Mouse (Mus musculus): ENCODE results near the gene Rab44. TPM values are rescaled to one million over a fixed set of nuclear protein-coding genes. Genes with fewer than 3 reads are reported as not detected.

The Rab44 gene
- total and polyA plus RNA-seq, 3 experiments, result 13.3 to 72.8 (median 23.0) TPM

DNA sequence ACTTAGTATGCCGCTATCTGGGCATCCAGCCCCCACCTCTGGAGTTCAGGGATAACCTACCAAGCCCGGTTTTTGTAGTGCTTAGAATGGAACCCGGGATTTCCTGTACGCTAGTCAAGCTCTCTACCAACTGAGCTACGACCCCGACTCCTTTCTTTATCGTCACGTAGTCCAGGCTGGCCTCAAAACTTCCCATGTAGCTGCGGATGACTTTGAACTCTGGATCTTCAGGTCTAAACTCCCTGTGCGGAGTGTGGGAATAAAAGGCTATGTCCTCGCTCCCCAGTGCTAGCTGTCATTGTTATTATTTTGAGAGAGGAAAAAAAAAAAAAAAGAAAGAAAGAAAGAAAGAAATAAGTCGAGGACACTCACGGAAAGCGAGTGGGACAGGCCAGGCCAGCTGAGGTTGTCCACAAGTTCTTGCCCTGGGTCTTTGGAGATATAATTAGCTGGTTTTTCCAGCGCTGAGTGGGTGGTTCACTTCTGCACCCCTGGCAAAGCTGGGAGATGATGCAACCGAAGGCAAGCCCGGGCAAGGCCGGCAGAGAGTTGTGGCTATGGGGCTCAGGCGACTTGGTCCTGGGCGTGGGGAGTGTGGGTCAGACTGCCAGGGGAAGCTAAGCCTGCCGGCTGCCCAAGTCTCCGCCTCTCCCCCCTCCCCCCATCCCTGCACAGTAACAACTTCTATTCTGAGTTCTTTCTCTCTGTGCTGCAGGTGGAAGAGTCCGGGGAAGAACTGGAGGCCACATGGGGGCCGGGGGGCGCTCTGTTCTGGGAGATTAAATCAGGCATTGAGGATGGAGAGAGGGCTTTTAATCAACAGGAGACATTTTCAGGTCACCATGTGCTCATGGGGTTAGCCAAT is 35.2 kb upstream of the Rab44 start:
- Histone ChIP-seq H3K4me3 (ENCODE audit: low read depth, low read length) (peak overlapping the region; percentile 70), H3K27me3 (ENCODE audit: insufficient read depth, low read length) (peaks cover 2% of the 10 kb centered on the region; the same call in 1 of the 2 replicates), H3K4me1 (ENCODE audit: insufficient read depth, low read depth, low read length) (peaks cover 70% of the 10 kb centered on the region), H3K36me3 (replicated peaks) (peaks cover 28% of the 10 kb centered on the region), H3K9me3 (replicated peaks) (peaks cover 6% of the 10 kb centered on the region)
- DNase-seq (ENCODE audit: low spot score) (peak; percentile 75), ATAC-seq (ENCODE audit: extremely low read depth, insufficient number of reproducible peaks, low FRiP score, poor library complexity, severe bottlenecking) (peak; percentile 72)
- no peak for TF ChIP-seq POLR2AphosphoS5 (IDR thresholded peaks at IDR 0.05; ENCODE audit: insufficient replicate concordance, low read depth, low read length)
- TF ChIP-seq GATA2 (IDR thresholded peaks at IDR 0.05; ENCODE audit: borderline replicate concordance, low read depth, low read length), result no peak
- TF ChIP-seq CTCF (IDR thresholded peaks at IDR 0.05; ENCODE audit: low read depth, low read length), result no peak
- TF ChIP-seq GATA1 (IDR thresholded peaks at IDR 0.05; ENCODE audit: borderline replicate concordance, low read length), result no peak

DNA sequence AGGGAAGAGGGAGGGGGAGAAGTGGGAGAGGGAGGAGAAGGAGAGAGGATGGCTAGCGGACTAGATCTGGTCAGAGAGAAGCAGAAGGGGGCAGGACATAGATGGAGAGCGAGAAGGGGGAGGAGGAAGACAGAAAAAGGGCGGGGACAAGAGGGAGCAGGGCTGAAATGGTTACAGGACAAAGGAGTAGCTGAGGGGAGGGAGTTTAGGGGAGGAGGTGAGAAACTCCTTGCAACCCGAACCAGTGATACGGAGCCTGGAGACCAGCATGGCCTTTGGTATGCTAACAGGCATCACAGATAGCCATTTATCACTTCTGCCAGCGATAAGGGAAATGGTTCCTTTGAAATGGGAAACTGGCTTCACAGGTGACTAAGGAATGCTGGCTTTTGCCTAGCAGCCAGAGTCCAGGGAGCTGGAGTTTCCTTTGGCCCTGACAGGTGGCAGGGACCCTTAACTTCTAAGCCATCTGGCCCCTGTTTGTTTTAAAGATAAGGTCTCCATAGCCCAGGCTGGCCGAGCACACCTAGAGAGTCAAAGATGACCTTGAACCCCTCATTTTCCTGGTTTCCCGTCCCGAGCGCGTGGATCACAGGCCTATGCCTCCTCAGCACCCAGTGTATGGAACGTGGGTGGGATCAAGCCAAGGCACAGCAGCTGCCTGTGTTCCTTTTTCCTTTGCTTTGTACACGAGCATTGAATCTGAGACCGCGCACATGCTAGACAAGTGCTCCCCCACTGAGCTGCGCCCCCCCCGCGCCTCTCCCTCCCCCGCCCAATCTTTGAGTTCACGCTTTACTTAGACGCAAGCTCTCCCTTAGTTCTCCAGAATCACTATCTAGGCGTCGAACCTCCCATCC is 33.0 kb upstream of the Rab44 start:
- Histone ChIP-seq H3K9me3 (replicated peaks) (peaks cover 8% of the 10 kb centered on the region), H3K36me3 (replicated peaks) (peaks cover 12% of the 10 kb centered on the region), H3K27me3 (ENCODE audit: insufficient read depth, low read length) (no peaks in the 10 kb centered on the region), H3K4me3 (ENCODE audit: low read depth, low read length) (peak overlapping the region; percentile 62; the same call in 1 of the 2 replicates), H3K4me1 (ENCODE audit: insufficient read depth, low read depth, low read length) (peaks cover 56% of the 10 kb centered on the region)
- ATAC-seq (ENCODE audit: extremely low read depth, insufficient number of reproducible peaks, low FRiP score, poor library complexity, severe bottlenecking), result peak; percentile 56
- DNase-seq (ENCODE audit: low spot score), result peak; percentile 59
- no peak for TF ChIP-seq CTCF (IDR thresholded peaks at IDR 0.05; ENCODE audit: low read depth, low read length)
- TF ChIP-seq GATA1 (IDR thresholded peaks at IDR 0.05; ENCODE audit: borderline replicate concordance, low read length), result no peak
- TF ChIP-seq POLR2AphosphoS5 (IDR thresholded peaks at IDR 0.05; ENCODE audit: insufficient replicate concordance, low read depth, low read length), result no peak
- no peak; the same call in 1 of the 2 replicates for TF ChIP-seq TAL1 (conservative IDR thresholded peaks at IDR 0.05; ENCODE audit: low read depth, low read length)

DNA sequence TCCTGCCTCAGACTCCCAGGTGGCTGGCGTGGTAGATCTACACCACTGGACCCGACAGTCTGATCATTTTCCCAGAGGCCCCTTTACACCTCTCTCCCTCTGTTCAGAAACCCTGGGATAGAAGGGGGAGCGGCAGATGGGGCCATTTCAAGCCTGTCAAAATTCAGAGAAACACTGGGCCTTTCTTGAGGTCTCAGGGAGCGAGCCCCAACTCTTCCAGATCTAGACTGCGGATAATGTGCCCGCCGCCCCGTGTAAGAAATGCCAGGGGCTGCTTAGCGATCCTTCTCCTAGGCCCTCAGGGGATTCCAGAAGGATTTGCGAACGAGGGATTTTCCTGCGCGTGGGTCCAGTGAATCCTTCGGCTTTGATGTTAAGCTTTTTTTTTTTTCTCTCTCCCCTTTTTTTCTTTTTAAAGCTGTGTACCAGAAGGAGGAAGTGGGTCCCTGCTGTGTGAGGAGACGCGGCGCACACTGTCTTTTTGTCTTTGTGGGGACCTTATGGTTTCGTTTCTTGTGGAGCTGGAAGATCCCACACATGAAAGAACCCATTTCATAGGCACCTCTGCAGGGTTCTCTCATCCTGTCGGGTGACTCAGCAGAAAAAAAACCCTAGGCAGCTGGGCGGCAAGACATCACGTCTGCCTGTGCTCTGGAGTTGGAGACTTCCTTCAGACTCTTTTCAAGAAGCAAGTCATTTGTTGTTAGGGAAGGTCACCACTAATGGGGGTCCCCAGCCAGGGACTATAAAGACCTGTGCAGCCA is 32.1 kb upstream of the Rab44 start:
- Histone ChIP-seq H3K4me3 (ENCODE audit: low read depth, low read length) (peak overlapping the region; percentile 62; the same call in 1 of the 2 replicates), H3K36me3 (replicated peaks) (peaks cover 8% of the 10 kb centered on the region), H3K4me1 (ENCODE audit: insufficient read depth, low read depth, low read length) (peaks cover 54% of the 10 kb centered on the region), H3K27me3 (ENCODE audit: insufficient read depth, low read length) (no peaks in the 10 kb centered on the region), H3K9me3 (replicated peaks) (peaks cover 8% of the 10 kb centered on the region)
- TF ChIP-seq TAL1 (conservative IDR thresholded peaks at IDR 0.05; ENCODE audit: low read depth, low read length), result no peak
- TF ChIP-seq GATA1 (IDR thresholded peaks at IDR 0.05; ENCODE audit: borderline replicate concordance, low read length), result no peak
- ATAC-seq (ENCODE audit: extremely low read depth, insufficient number of reproducible peaks, low FRiP score, poor library complexity, severe bottlenecking), result peak; percentile 22; the same call in 1 of the 2 replicates
- DNase-seq (ENCODE audit: low spot score), result peak; percentile 46

DNA sequence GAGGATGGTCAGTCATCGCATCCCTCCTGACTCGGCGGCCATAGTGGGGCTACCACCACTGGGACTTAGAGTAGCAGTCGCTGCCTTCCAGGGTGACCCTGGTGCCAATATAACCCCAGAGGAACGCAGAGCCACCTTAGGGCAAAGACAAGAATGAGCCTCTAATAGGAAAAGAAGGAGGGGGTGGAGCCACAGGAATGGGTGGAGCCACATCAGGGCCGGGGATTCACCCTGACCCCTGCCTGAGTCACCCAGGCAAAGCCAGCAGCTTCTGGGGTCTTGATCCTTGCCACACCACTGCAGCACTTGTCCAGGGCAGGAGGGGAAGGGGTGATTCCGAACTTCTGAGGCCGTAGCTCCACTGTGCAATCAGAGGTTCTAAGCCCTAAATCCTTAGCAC is 30.4 kb upstream of the Rab44 start:
- DNase-seq (ENCODE audit: low spot score) (no peak), ATAC-seq (ENCODE audit: extremely low read depth, insufficient number of reproducible peaks, low FRiP score, poor library complexity, severe bottlenecking) (no peak)
- Histone ChIP-seq H3K4me3 (ENCODE audit: low read depth, low read length) (no peak overlapping the region), H3K4me1 (ENCODE audit: insufficient read depth, low read depth, low read length) (peaks cover 42% of the 10 kb centered on the region), H3K9me3 (replicated peaks) (peaks cover 12% of the 10 kb centered on the region), H3K27me3 (ENCODE audit: insufficient read depth, low read length) (no peaks in the 10 kb centered on the region), H3K36me3 (replicated peaks) (peaks cover 6% of the 10 kb centered on the region)
- TF ChIP-seq GATA2 (IDR thresholded peaks at IDR 0.05; ENCODE audit: borderline replicate concordance, low read depth, low read length) (no peak), CTCF (IDR thresholded peaks at IDR 0.05; ENCODE audit: low read depth, low read length) (no peak), TAL1 (conservative IDR thresholded peaks at IDR 0.05; ENCODE audit: low read depth, low read length) (no peak), POLR2AphosphoS5 (IDR thresholded peaks at IDR 0.05; ENCODE audit: insufficient replicate concordance, low read depth, low read length) (no peak), GATA1 (IDR thresholded peaks at IDR 0.05; ENCODE audit: borderline replicate concordance, low read length) (no peak)

DNA sequence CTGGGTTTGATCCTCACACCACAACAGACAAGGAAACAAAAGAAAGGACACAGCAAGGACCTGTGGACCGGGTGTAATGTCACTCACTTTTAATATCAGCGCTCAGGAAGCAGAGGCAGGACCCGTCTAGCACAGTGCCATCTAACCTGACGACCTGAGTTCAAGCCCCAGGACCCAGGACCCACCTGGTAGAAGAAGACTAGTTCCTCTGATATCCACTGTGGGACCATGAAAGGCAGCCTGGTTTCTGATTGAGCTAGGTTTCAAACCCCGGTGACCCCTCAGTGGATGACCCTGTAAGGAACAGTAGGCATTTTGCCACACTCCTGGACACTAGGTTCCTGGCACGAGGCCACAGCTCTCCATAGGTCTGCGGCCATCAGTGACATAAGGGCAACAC is 29.3 kb upstream of the Rab44 start:
- no peak for TF ChIP-seq GATA2 (IDR thresholded peaks at IDR 0.05; ENCODE audit: borderline replicate concordance, low read depth, low read length)
- TF ChIP-seq TAL1 (conservative IDR thresholded peaks at IDR 0.05; ENCODE audit: low read depth, low read length), result no peak
- no peak for TF ChIP-seq GATA1 (IDR thresholded peaks at IDR 0.05; ENCODE audit: borderline replicate concordance, low read length)
- no peak for TF ChIP-seq POLR2AphosphoS5 (IDR thresholded peaks at IDR 0.05; ENCODE audit: insufficient replicate concordance, low read depth, low read length)
- no peak for TF ChIP-seq CTCF (IDR thresholded peaks at IDR 0.05; ENCODE audit: low read depth, low read length)
- peaks cover 41% of the 10 kb centered on the region for H3K4me1 ChIP-seq (ENCODE audit: insufficient read depth, low read depth, low read length)
- H3K36me3 ChIP-seq (replicated peaks), result peaks cover 6% of the 10 kb centered on the region
- no peak overlapping the region for H3K4me3 ChIP-seq (ENCODE audit: low read depth, low read length)
- H3K9me3 ChIP-seq (replicated peaks), result peaks cover 12% of the 10 kb centered on the region
- ATAC-seq (ENCODE audit: extremely low read depth, insufficient number of reproducible peaks, low FRiP score, poor library complexity, severe bottlenecking), result no peak
- DNase-seq (ENCODE audit: low spot score), result no peak
- H3K27me3 ChIP-seq (ENCODE audit: insufficient read depth, low read length), result no peaks in the 10 kb centered on the region

Measured in G1E (cell line).